Mouse (Mus musculus): ENCODE data around the gene Adamts4. TPM values are rescaled to one million over a fixed set of nuclear protein-coding genes. Genes with fewer than 3 reads are reported as not detected.
A peak's percentile ranks its signal among the peaks of the same experiment; 100 is the strongest.

The Adamts4 gene
- total and polyA plus RNA-seq, 3 experiments: 0.04 to 0.25 (median 0.09) TPM

GRCm38 (mm10) chr1:171279721-171280120 lies 29.5 kb downstream of the Adamts4 start:
- H3K36me3 ChIP-seq (replicated peaks in 1 of 2; ENCODE audit: control insufficient read depth in 1 of 2, insufficient read depth in 1 of 2, low read length in 1 of 2): peaks cover 45 to 72% of the 10 kb centered on the region in 2 experiments
- no peak overlapping the region for H3K9ac ChIP-seq (ENCODE audit: insufficient read depth, low read depth)
- H3K27ac ChIP-seq (ENCODE audit: insufficient read depth, low read depth): no peak overlapping the region
- no peak overlapping the region for H3K4me3 ChIP-seq (replicated peaks in 1 of 3; ENCODE audit: low read depth in 2 of 3, low read length in 2 of 3, poor library complexity in 1 of 3)
- peaks cover 0 to 23% of the 10 kb centered on the region in 2 experiments; a peak in 2 of 4 replicates for H3K4me1 ChIP-seq (ENCODE audit: control insufficient read depth in 1 of 2, insufficient read depth in 2 of 2)
- no peak for TF ChIP-seq UBTF (IDR thresholded peaks at IDR 0.05; ENCODE audit: low read depth, low read length)
- no peak for TF ChIP-seq E2F4 (IDR thresholded peaks at IDR 0.05; ENCODE audit: insufficient replicate concordance, low read depth, low read length)
- TF ChIP-seq HCFC1 (IDR thresholded peaks at IDR 0.05; ENCODE audit: low read depth, low read length): no peak
- TF ChIP-seq ZNF384 (IDR thresholded peaks at IDR 0.05; ENCODE audit: low read depth, low read length): no peak
- TF ChIP-seq CTCF (conservative IDR thresholded peaks at IDR 0.05 in 1 of 2, IDR thresholded peaks at IDR 0.05 in 1 of 2; ENCODE audit: low read depth in 2 of 2, low read length in 2 of 2): no peak
- TF ChIP-seq NRF1 (IDR thresholded peaks at IDR 0.05; ENCODE audit: low read depth, low read length): no peak
- TF ChIP-seq MAZ (IDR thresholded peaks at IDR 0.05; ENCODE audit: low read depth, low read length): no peak
- TF ChIP-seq POLR2AphosphoS2 (IDR thresholded peaks at IDR 0.05; ENCODE audit: low read depth, low read length): no peak
- TF ChIP-seq GABPA (IDR thresholded peaks at IDR 0.05; ENCODE audit: insufficient replicate concordance, low read depth, low read length): no peak
- no peak for TF ChIP-seq RAD21 (IDR thresholded peaks at IDR 0.05; ENCODE audit: low read depth, low read length)
- no peak for TF ChIP-seq ZMIZ1 (IDR thresholded peaks at IDR 0.05; ENCODE audit: low read depth, low read length)
- no peak for TF ChIP-seq EP300 (IDR thresholded peaks at IDR 0.05; ENCODE audit: low read length)
- TF ChIP-seq USF1 (IDR thresholded peaks at IDR 0.05; ENCODE audit: low read depth, low read length): no peak
- no peak for TF ChIP-seq SMC3 (IDR thresholded peaks at IDR 0.05; ENCODE audit: low read depth, low read length)
- TF ChIP-seq TBP (conservative IDR thresholded peaks at IDR 0.05; ENCODE audit: low read depth, low read length): no peak
- TF ChIP-seq MAX (IDR thresholded peaks at IDR 0.05; ENCODE audit: low read length): no peak
- no peak for TF ChIP-seq MYC (IDR thresholded peaks at IDR 0.05; ENCODE audit: low read depth, low read length)
- TF ChIP-seq BHLHE40 (IDR thresholded peaks at IDR 0.05; ENCODE audit: low read depth, low read length): no peak
- no peak for TF ChIP-seq USF2 (conservative IDR thresholded peaks at IDR 0.05; ENCODE audit: low read depth, low read length)
- no peak for TF ChIP-seq ZKSCAN1 (IDR thresholded peaks at IDR 0.05; ENCODE audit: borderline replicate concordance, low read depth, low read length)
- H3K9me3 ChIP-seq (replicated peaks; ENCODE audit: low read length): no peaks in the 10 kb centered on the region
- dilution Hi-C loops (cut with MboI; ENCODE audit: extremely low pct_ligation_motif_present, extremely low pct_unique_long_range_greater_than_20kb, low sequenced_read_pairs): no loop called here
- in situ Hi-C loops (cut with MboI; ENCODE audit: low pct_ligation_motif_present, low pct_unique_long_range_greater_than_20kb, low sequenced_read_pairs): no loop called here
- no peak overlapping the region for H3K4me2 ChIP-seq (ENCODE audit: insufficient read depth, low read depth, poor library complexity, severe bottlenecking)
- H3K79me2 ChIP-seq (replicated peaks; ENCODE audit: control insufficient read depth, extremely low read depth, insufficient read depth, poor library complexity, severe bottlenecking): no peaks in the 10 kb centered on the region
- no peak for DNase-seq (ENCODE audit: extremely low read depth)
- H3K27me3 ChIP-seq (replicated peaks): no peaks in the 10 kb centered on the region

GRCm38 (mm10) chr1:171280250-171280915 lies 30.2 kb downstream of the Adamts4 start:
- H3K27me3 ChIP-seq (replicated peaks): no peaks in the 10 kb centered on the region
- no peak overlapping the region for H3K27ac ChIP-seq (ENCODE audit: insufficient read depth, low read depth)
- H3K4me2 ChIP-seq (ENCODE audit: insufficient read depth, low read depth, poor library complexity, severe bottlenecking): peak overlapping the region; percentile 62
- TF ChIP-seq MYC (IDR thresholded peaks at IDR 0.05; ENCODE audit: low read depth, low read length) (no peak), SMC3 (IDR thresholded peaks at IDR 0.05; ENCODE audit: low read depth, low read length) (no peak), CHD1 (IDR thresholded peaks at IDR 0.05; ENCODE audit: low read depth, low read length) (peak; percentile 87; the same call in 1 of the 2 replicates), UBTF (IDR thresholded peaks at IDR 0.05; ENCODE audit: low read depth, low read length) (0 out of 2 replicates have a peak, but pooled peaks have one; percentile 33), NELFE (IDR thresholded peaks at IDR 0.05; ENCODE audit: low read depth, low read length) (0 out of 2 replicates have a peak, but pooled peaks have one; percentile 14), HCFC1 (IDR thresholded peaks at IDR 0.05; ENCODE audit: low read depth, low read length) (no peak), ETS1 (conservative IDR thresholded peaks at IDR 0.05; ENCODE audit: low read depth, low read length) (no peak)
- H3K9me3 ChIP-seq (replicated peaks; ENCODE audit: low read length): no peaks in the 10 kb centered on the region
- H3K36me3 ChIP-seq (replicated peaks in 1 of 2; ENCODE audit: control insufficient read depth in 1 of 2, insufficient read depth in 1 of 2, low read length in 1 of 2): peaks cover 45 to 72% of the 10 kb centered on the region in 2 experiments
- no peak for DNase-seq (ENCODE audit: extremely low read depth)
- H3K9ac ChIP-seq (ENCODE audit: insufficient read depth, low read depth): peak overlapping the region; percentile 53
- in situ Hi-C loops (cut with MboI; ENCODE audit: low pct_ligation_motif_present, low pct_unique_long_range_greater_than_20kb, low sequenced_read_pairs) (no loop called here), dilution Hi-C loops (cut with MboI; ENCODE audit: extremely low pct_ligation_motif_present, extremely low pct_unique_long_range_greater_than_20kb, low sequenced_read_pairs) (no loop called here)
- peaks cover 0 to 23% of the 10 kb centered on the region in 2 experiments; a peak in 2 of 4 replicates for H3K4me1 ChIP-seq (ENCODE audit: control insufficient read depth in 1 of 2, insufficient read depth in 2 of 2)
- peak overlapping the region; percentile 58 to 92 (median 59) for H3K4me3 ChIP-seq (replicated peaks in 1 of 3; ENCODE audit: low read depth in 2 of 3, low read length in 2 of 3, poor library complexity in 1 of 3)
- H3K79me2 ChIP-seq (replicated peaks; ENCODE audit: control insufficient read depth, extremely low read depth, insufficient read depth, poor library complexity, severe bottlenecking): no peaks in the 10 kb centered on the region
